Mouse (Mus musculus) MN1 (cell line): Measurements from ENCODE around the gene Bmp2k.

ENCODE experiments used
- DNase-seq: peaks from one replicate; pipeline ENCODE4 v3.0.0-alpha.2; 2016; ENCODE audit warnings: low spot score

The Bmp2k gene

GRCm38 (mm10) chr5:96972474-96973130 is 24.9 kb upstream of the Bmp2k start:
- DNase-seq, result no peak

- DNase-seq, result no peak
Observed at GRCm38 (mm10) chr5:96973714-96974113, 23.8 kb upstream of the Bmp2k start.

GRCm38 (mm10) chr5:96974661-96975060 is 22.8 kb upstream of the Bmp2k start:
- DNase-seq, result no peak

GRCm38 (mm10) chr5:96975112-96975511 is 22.4 kb upstream of the Bmp2k start:
- DNase-seq, result no peak

GRCm38 (mm10) chr5:96976150-96976549 is 21.3 kb upstream of the Bmp2k start:
- DNase-seq, result no peak

- no peak for DNase-seq
Observed at GRCm38 (mm10) chr5:96979296-96980007, 18.0 kb upstream of the Bmp2k start.

- DNase-seq, result no peak
Observed at GRCm38 (mm10) chr5:96980008-96980634, 17.4 kb upstream of the Bmp2k start.

GRCm38 (mm10) chr5:96981987-96982386 is 15.5 kb upstream of the Bmp2k start:
- no peak for DNase-seq

- DNase-seq, result no peak
Observed at GRCm38 (mm10) chr5:96983142-96983541, 14.3 kb upstream of the Bmp2k start.

GRCm38 (mm10) chr5:96986850-96987249 is 10.6 kb upstream of the Bmp2k start:
- DNase-seq, result no peak

- DNase-seq, result no peak
Observed at GRCm38 (mm10) chr5:96988880-96989279, 8.6 kb upstream of the Bmp2k start.

- DNase-seq, result no peak
Observed at GRCm38 (mm10) chr5:96991156-96991555, 6.3 kb upstream of the Bmp2k start.

GRCm38 (mm10) chr5:96992651-96993050 is 4.8 kb upstream of the Bmp2k start:
- DNase-seq, result no peak

GRCm38 (mm10) chr5:96993057-96993456 is 4.4 kb upstream of the Bmp2k start:
- DNase-seq, result no peak

- peak; percentile 11 for DNase-seq
Observed at GRCm38 (mm10) chr5:96995791-96996190, 1.7 kb upstream of the Bmp2k start.

GRCm38 (mm10) chr5:96996401-96997309 is 834 bp upstream of the Bmp2k start:
- peak; percentile 75 for DNase-seq

- DNase-seq, result peak; percentile 40
Observed at GRCm38 (mm10) chr5:96997802-96998565, 495 bp downstream of the Bmp2k start.

GRCm38 (mm10) chr5:96998566-96998907 is 1.0 kb downstream of the Bmp2k start:
- no peak for DNase-seq

- no peak for DNase-seq
Observed at GRCm38 (mm10) chr5:96999601-97000000, 2.1 kb downstream of the Bmp2k start.

GRCm38 (mm10) chr5:97000524-97000923 is 3.0 kb downstream of the Bmp2k start:
- no peak for DNase-seq

- DNase-seq, result no peak
Observed at GRCm38 (mm10) chr5:97001153-97001552, 3.7 kb downstream of the Bmp2k start.

GRCm38 (mm10) chr5:97001571-97001970 is 4.1 kb downstream of the Bmp2k start:
- no peak for DNase-seq
